ENCODE assay signal across 22 mouse cellular contexts in genomic region chr6:54012163-54012562, GRCm38 (mm10). TPM values are rescaled to one million over a fixed set of nuclear protein-coding genes. Genes with fewer than 3 reads are reported as not detected.
"Had no signal": no experiment of that assay in that cellular context is flagged by ENCODE, and none has a peak within 500 bp of the region (broad histone marks: within the 10 kb centered on the region; RNA-seq: fewer than 3 reads in every experiment).

No protein-coding gene starts in this region.

- H3K9ac ChIP-seq: limb, embryonic 12.5 days; liver, embryonic 13.5 days; liver, postnatal 0 days; neural tube, embryonic 12.5 days had no signal

- DNase-seq: kidney, adult 18-20 months; kidney, postnatal 10 days; kidney, postnatal 4 days; liver; liver, embryonic 13.5 days; liver, postnatal 0 days; lung, postnatal 36 days; midbrain, embryonic 14.5 days; retina, postnatal 1 day; right cerebral cortex, postnatal 4 days; spleen, adult 18-20 months; thymus, adult 2 months; thymus, postnatal 25 days had no signal

- H3K4me2 ChIP-seq: limb, embryonic 12.5 days; liver, embryonic 13.5 days; neural tube, embryonic 12.5 days had no signal

- H3K27ac ChIP-seq: limb, embryonic 12.5 days; liver, embryonic 13.5 days; neural tube, embryonic 12.5 days had no signal

- H3K4me1 ChIP-seq: liver, embryonic 13.5 days had no signal

- H3K4me3 ChIP-seq: limb, embryonic 12.5 days; liver, embryonic 13.5 days; neural tube, embryonic 12.5 days had no signal

- H3K27me3 ChIP-seq: limb, embryonic 12.5 days; liver, embryonic 13.5 days; neural tube, embryonic 12.5 days had no signal

- H3K36me3 ChIP-seq: limb, embryonic 12.5 days; liver, embryonic 13.5 days; neural tube, embryonic 12.5 days had no signal

- ATAC-seq: liver, postnatal 0 days had no signal

- H3K9me3 ChIP-seq: limb, embryonic 12.5 days; liver, embryonic 13.5 days; neural tube, embryonic 12.5 days had no signal

RNA-seq across cellular contexts. Expression of gene Cpvl, which starts 33.7 kb away (rescaled TPM):
- total RNA-seq: left cerebral cortex, adult 8-10 months; left cerebral cortex, postnatal 25 days; megakaryocyte progenitor cell, adult 5-6 weeks; monocyte, adult 5-6 weeks; neutrophil, adult 5-6 weeks had no signal
- polyA plus RNA-seq: liver, embryonic 13.5 days; liver, postnatal 0 days; neural tube, embryonic 12.5 days; stomach, embryonic 14.5 days; thymus, adult 2 months; urinary bladder, adult 2 months had no signal
